Mouse (Mus musculus) MEL (cell line): ENCODE results near the gene Polr3b.

ENCODE experiments used
- BHLHE40 ChIP-seq: IDR thresholded peaks from 2 replicates; pipeline ENCODE4 v1.6.1; 2012; ENCODE audit warnings: low read depth, mild to moderate bottlenecking, inconsistent platforms, low read length, improper control_type of control experiment, borderline replicate concordance
- CHD2 ChIP-seq: IDR thresholded peaks from 2 replicates; pipeline ENCODE4 v1.6.1; 2011; ENCODE audit warnings: low read length, improper control_type of control experiment
- CTCF ChIP-seq, 3 experiments: IDR thresholded peaks in 2 of 3; conservative IDR thresholded peaks in 1 of 3; 2 replicates each; pipeline ENCODE4 v1.5.1; 2011 to 2012; ENCODE audit warnings: low read length in 3 of 3, low read depth in 2 of 3, mild to moderate bottlenecking in 2 of 3, improper control_type of control experiment in 1 of 3, inconsistent platforms in 1 of 3, mixed read lengths in 1 of 3, moderate library complexity in 1 of 3; ENCODE audit not compliant: control insufficient read depth in 1 of 3, insufficient read depth in 1 of 3, poor library complexity in 1 of 3, severe bottlenecking in 1 of 3
- ZC3H11A ChIP-seq: IDR thresholded peaks from 2 replicates; pipeline ENCODE4 v1.6.1; 2012; ENCODE audit warnings: low read depth, mild to moderate bottlenecking, inconsistent platforms, low read length, improper control_type of control experiment
- ZKSCAN1 ChIP-seq: IDR thresholded peaks from 2 replicates; pipeline ENCODE4 v1.6.1; 2012; ENCODE audit warnings: low read depth, mild to moderate bottlenecking, inconsistent platforms, low read length, improper control_type of control experiment, moderate library complexity

GRCm38 (mm10) chr10:84611664-84612063 lies 10.4 kb upstream of the Polr3b start:
- TF ChIP-seq ZC3H11A (no peak), CTCF (IDR thresholded peaks at IDR 0.05 in 2 of 3, conservative IDR thresholded peaks at IDR 0.05 in 1 of 3; ENCODE audit: control insufficient read depth in 1 of 3, insufficient read depth in 1 of 3, low read depth in 2 of 3, low read length in 3 of 3, poor library complexity in 1 of 3, severe bottlenecking in 1 of 3) (no peak), BHLHE40 (no peak), CHD2 (no peak), ZKSCAN1 (no peak)
